Mouse (Mus musculus): ENCODE data around the gene Ftl1. TPM values are rescaled to one million over a fixed set of nuclear protein-coding genes. Genes with fewer than 3 reads are reported as not detected.

Gene Ftl1
- polyA plus RNA-seq, 1 experiment from 2014 or later = 3,328 TPM

GRCm38 (mm10) chr7:45446589-45446988 is 13.1 kb downstream of the Ftl1 start:
- H3K27ac ChIP-seq = no peak overlapping the region
- ATAC-seq (replicated peaks; ENCODE audit: insufficient number of reproducible peaks, insufficient read depth, low FRiP score, low read depth) = no peak

DNA sequence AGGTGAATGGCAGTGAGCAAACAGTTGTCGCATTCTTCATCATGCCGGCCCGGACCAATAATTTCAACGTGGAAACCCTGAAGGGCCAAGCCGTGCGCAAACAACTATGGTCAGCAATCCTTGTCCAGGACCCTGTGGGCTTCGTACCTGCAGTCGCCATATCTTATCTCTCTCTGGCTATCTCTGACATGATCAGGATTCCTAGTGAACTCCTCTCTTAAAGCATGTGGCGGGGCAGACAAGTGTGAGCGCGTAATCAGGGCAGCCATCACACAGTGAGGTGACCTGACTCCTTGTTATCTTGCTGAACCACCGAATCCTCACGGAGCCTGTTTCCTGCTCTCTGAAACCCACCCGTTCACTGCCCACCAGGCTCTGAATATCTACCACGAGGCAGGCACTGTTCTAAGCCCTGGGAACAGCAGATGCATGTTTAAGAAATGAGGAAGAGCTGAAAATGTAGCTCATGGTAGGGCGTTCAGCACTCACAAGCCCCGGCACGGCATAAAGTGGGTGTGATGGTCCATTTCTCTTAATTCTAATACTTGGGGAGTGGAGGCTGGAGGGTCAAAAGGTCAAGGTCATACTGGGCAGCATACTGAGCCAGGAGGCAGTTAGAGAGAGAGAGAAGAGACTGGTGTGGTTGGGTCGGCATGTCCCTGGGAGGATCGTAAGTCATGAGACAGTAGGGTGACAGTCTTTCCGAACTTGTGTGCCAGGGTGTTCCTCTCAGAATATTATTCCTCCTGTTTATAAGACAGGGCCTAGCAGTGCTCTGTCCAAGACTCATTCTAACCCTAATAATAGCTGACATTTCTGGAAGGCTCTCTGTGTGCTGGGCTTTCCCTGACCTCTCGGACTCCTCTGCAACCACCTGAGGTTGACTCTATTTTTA is 15.9 kb downstream of the Ftl1 start:
- no peak overlapping the region for H3K9ac ChIP-seq
- H3K9me3 ChIP-seq (replicated peaks) = no peaks in the 10 kb centered on the region
- no peaks in the 10 kb centered on the region for H3K27me3 ChIP-seq
- no peak overlapping the region for H3K27ac ChIP-seq
- no peak overlapping the region for H3K4me3 ChIP-seq
- peaks cover 79% of the 10 kb centered on the region for H3K36me3 ChIP-seq
- H3K4me2 ChIP-seq = no peak overlapping the region
- no peak for ATAC-seq (replicated peaks; ENCODE audit: insufficient number of reproducible peaks, insufficient read depth, low FRiP score, low read depth)
- 74% methylated on average over 22 of the region's 22 CpGs for WGBS
- H3K4me1 ChIP-seq (replicated peaks) = peaks cover 7% of the 10 kb centered on the region; the same call in 1 of the 2 replicates

More at GRCm38 (mm10) chr7:45446589-45446988, 13.1 kb downstream of the Ftl1 start:
- no peaks in the 10 kb centered on the region for H3K9me3 ChIP-seq (replicated peaks)
- H3K4me3 ChIP-seq = no peak overlapping the region
- peaks cover 70% of the 10 kb centered on the region for H3K36me3 ChIP-seq
- H3K4me1 ChIP-seq (replicated peaks) = peaks cover 7% of the 10 kb centered on the region; the same call in 1 of the 2 replicates
- no peak overlapping the region for H3K4me2 ChIP-seq
- no peaks in the 10 kb centered on the region for H3K27me3 ChIP-seq
- H3K9ac ChIP-seq = no peak overlapping the region

- Histone ChIP-seq H3K9ac (no peak within 1 kb of the TSS), H3K4me3 (no peak within 1 kb of the TSS; the same call in 1 of the 2 replicates), H3K4me2 (peak within 1 kb of the TSS; percentile 2; the same call in 1 of the 2 replicates), H3K27me3 (no peaks in the 10 kb centered on the region), H3K4me1 (replicated peaks) (peaks cover 42% of the 10 kb centered on the region), H3K9me3 (replicated peaks) (no peaks in the 10 kb centered on the region), H3K27ac (no peak within 1 kb of the TSS), H3K36me3 (peaks cover 31% of the 10 kb centered on the region)
- 30% methylated on average over 19 of the region's 19 CpGs for WGBS
- ATAC-seq (replicated peaks; ENCODE audit: insufficient number of reproducible peaks, insufficient read depth, low FRiP score, low read depth) = no peak
Observed at GRCm38 (mm10) chr7:45437521-45438276, 22.0 kb downstream of the Ftl1 start, which contains the start of gene Ruvbl2. Gene Ruvbl2 (minus strand): TSS chr7:45438096.

DNA sequence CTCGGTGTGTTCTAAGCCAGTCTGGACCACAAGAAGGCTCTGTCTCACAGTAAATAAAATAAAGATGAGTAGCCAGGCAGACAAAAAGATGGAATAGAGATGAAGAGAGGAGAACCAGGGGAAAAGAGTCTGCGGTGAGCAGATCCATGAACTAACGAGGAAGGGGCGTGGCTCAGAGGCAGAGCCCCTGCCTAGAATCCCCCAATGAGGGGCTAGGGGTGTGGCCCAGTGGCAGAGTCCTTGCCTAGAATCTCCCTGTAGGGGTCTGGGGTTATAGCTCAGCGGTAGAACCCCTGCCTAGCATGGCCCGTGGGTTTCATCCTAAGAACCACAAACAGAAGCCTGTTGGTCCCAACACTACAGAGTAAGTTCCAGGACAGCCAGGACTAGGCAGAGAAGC is 22.6 kb downstream of the Ftl1 start:
- H3K9ac ChIP-seq = no peak overlapping the region
- H3K9me3 ChIP-seq (replicated peaks) = no peaks in the 10 kb centered on the region
- H3K4me2 ChIP-seq = peak overlapping the region; percentile 2; the same call in 1 of the 2 replicates
- no peaks in the 10 kb centered on the region for H3K27me3 ChIP-seq
- WGBS = 40% methylated on average over 6 of the region's 6 CpGs
- H3K36me3 ChIP-seq = peaks cover 27% of the 10 kb centered on the region
- no peak overlapping the region for H3K27ac ChIP-seq
- H3K4me3 ChIP-seq = no peak overlapping the region
- peaks cover 44% of the 10 kb centered on the region for H3K4me1 ChIP-seq (replicated peaks)
- ATAC-seq (replicated peaks; ENCODE audit: insufficient number of reproducible peaks, insufficient read depth, low FRiP score, low read depth) = no peak

GRCm38 (mm10) chr7:45436444-45436843 is 23.2 kb downstream of the Ftl1 start:
- Histone ChIP-seq H3K36me3 (peaks cover 28% of the 10 kb centered on the region), H3K4me3 (peak overlapping the region; percentile 80; the same call in 1 of the 2 replicates), H3K9ac (peak overlapping the region; percentile 88), H3K27me3 (no peaks in the 10 kb centered on the region), H3K9me3 (replicated peaks) (no peaks in the 10 kb centered on the region), H3K4me2 (peak overlapping the region; percentile 94), H3K4me1 (replicated peaks) (peaks cover 44% of the 10 kb centered on the region), H3K27ac (no peak overlapping the region)
- 85% methylated on average over 5 of the region's 5 CpGs for WGBS
- no peak for ATAC-seq (replicated peaks; ENCODE audit: insufficient number of reproducible peaks, insufficient read depth, low FRiP score, low read depth)

GRCm38 (mm10) chr7:45435038-45435437 is 24.6 kb downstream of the Ftl1 start:
- peaks cover 44% of the 10 kb centered on the region for H3K4me1 ChIP-seq (replicated peaks)
- no peaks in the 10 kb centered on the region for H3K9me3 ChIP-seq (replicated peaks)
- peak overlapping the region; percentile 94 for H3K4me2 ChIP-seq
- ATAC-seq (replicated peaks; ENCODE audit: insufficient number of reproducible peaks, insufficient read depth, low FRiP score, low read depth) = 0 out of 2 replicates have a peak, but pooled peaks have one; percentile 0
- H3K36me3 ChIP-seq = peaks cover 25% of the 10 kb centered on the region
- H3K4me3 ChIP-seq = peak overlapping the region; percentile 80
- peak overlapping the region; percentile 88 for H3K9ac ChIP-seq
- 2% methylated on average over 16 of the region's 16 CpGs for WGBS
- peak overlapping the region; percentile 91 for H3K27ac ChIP-seq
- no peaks in the 10 kb centered on the region for H3K27me3 ChIP-seq

DNA sequence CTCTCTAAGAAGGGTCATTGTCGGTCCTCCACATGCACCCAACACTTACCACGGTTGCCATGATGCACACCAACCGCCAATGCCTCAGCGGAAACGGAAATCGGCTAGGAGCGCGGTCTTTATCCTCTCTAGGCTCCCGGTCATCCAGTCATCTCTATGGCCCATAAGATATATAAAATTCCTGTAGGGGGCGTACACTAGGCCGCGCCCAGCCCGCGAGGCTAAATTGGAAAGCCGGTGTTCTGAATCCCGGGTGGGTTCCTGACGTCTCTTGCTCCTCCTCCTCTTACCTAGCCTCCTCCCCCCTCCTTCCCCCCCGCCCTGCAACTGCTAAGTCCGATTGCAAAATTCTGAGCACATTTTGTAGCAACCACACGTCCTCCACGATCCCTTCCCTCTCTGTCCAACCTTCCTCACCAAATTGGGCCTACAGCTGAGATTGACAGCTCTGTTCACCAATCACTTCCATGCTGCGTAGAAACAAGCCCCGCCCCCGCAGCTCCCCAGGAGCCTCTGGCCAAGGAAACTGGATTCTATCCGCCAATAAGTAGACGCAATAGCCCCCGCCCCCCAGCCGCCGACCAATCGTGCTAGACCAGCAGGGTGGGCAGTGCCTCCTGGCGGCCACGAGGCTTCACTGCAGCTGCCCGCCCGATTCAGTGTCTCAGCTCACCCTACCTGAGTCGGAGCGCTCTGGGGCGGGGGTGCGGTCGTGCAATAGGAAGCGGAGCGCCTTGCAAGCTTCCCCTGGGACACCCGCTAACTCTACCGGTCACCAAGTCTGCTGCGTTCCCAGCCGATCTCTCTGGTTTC is 25.3 kb downstream of the Ftl1 start, which contains the start of gene Gys1:
Gys1 (plus strand) TSS at position 642 of the 813 bp plus-strand sequence.
- Histone ChIP-seq H3K27me3 (no peaks in the 10 kb centered on the region), H3K36me3 (peaks cover 23% of the 10 kb centered on the region), H3K4me3 (peak within 1 kb of the TSS; percentile 80), H3K9me3 (replicated peaks) (no peaks in the 10 kb centered on the region), H3K27ac (peak within 1 kb of the TSS; percentile 91), H3K4me2 (peak within 1 kb of the TSS; percentile 94), H3K4me1 (replicated peaks) (peaks cover 44% of the 10 kb centered on the region), H3K9ac (peak within 1 kb of the TSS; percentile 88)
- ATAC-seq (replicated peaks; ENCODE audit: insufficient number of reproducible peaks, insufficient read depth, low FRiP score, low read depth) = peak; percentile 96
- WGBS = under 1% methylated on average over 45 of the region's 45 CpGs

DNA sequence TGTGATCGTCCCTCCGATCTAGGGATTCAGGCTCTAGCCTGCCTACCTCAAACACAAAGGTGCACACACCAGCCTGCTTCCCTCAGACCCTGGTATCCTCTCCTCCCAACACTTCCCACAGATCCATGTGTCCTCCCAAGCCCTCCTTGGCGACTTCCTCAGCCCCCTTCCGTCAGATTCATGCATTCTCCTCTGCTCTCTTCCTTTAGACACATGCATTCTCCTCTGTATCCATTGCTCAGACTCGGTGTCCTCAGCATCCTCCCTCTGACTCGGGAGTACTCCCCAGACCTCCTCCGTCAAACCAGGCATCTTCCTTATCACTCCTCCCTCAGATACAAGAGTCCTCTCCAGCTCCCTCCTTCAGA is 25.9 kb downstream of the Ftl1 start:
- WGBS = 0% methylated on average over 7 of the region's 7 CpGs
- Histone ChIP-seq H3K4me3 (peak overlapping the region; percentile 80), H3K9ac (peak overlapping the region; percentile 81), H3K9me3 (replicated peaks) (no peaks in the 10 kb centered on the region), H3K4me2 (peak overlapping the region; percentile 94), H3K27me3 (no peaks in the 10 kb centered on the region), H3K27ac (peak overlapping the region; percentile 91), H3K36me3 (peaks cover 28% of the 10 kb centered on the region), H3K4me1 (replicated peaks) (peaks cover 44% of the 10 kb centered on the region)
- no peak for ATAC-seq (replicated peaks; ENCODE audit: insufficient number of reproducible peaks, insufficient read depth, low FRiP score, low read depth)

GRCm38 (mm10) chr7:45426556-45426955 is 33.1 kb downstream of the Ftl1 start:
- Histone ChIP-seq H3K9me3 (replicated peaks) (no peaks in the 10 kb centered on the region), H3K4me2 (no peak overlapping the region), H3K36me3 (peaks cover 86% of the 10 kb centered on the region), H3K27ac (no peak overlapping the region), H3K4me1 (replicated peaks) (no peaks in the 10 kb centered on the region), H3K4me3 (no peak overlapping the region), H3K27me3 (peaks cover under 1% of the 10 kb centered on the region; the same call in 1 of the 2 replicates), H3K9ac (no peak overlapping the region)
- no peak for ATAC-seq (replicated peaks; ENCODE audit: insufficient number of reproducible peaks, insufficient read depth, low FRiP score, low read depth)
- 85% methylated on average over 8 of the region's 8 CpGs for WGBS

DNA sequence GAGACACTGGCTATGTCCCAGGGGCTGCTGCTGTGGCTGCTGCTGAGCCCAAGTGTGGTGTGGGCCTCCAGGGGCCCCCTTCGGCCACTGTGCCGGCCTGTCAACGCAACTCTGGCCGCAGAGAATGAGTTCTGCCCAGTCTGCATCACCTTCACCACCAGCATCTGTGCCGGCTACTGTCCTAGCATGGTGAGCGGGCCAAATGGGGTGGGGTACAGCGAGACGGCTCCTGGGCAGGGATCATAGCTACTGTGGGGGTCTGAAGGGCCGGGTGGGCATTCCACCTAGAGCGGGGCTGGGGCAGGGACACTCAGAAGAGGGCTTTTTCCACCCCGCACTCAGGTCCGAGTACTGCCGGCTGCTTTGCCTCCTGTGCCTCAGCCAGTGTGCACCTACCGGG is 38.5 kb downstream of the Ftl1 start:
- Histone ChIP-seq H3K9me3 (replicated peaks) (no peaks in the 10 kb centered on the region), H3K4me1 (replicated peaks) (peaks cover 5% of the 10 kb centered on the region), H3K27ac (no peak overlapping the region), H3K9ac (no peak overlapping the region), H3K4me2 (no peak overlapping the region), H3K4me3 (no peak overlapping the region), H3K27me3 (peaks cover 50% of the 10 kb centered on the region), H3K36me3 (peaks cover 51% of the 10 kb centered on the region)
- WGBS = 86% methylated on average over 14 of the region's 14 CpGs
- no peak for ATAC-seq (replicated peaks; ENCODE audit: insufficient number of reproducible peaks, insufficient read depth, low FRiP score, low read depth)

DNA sequence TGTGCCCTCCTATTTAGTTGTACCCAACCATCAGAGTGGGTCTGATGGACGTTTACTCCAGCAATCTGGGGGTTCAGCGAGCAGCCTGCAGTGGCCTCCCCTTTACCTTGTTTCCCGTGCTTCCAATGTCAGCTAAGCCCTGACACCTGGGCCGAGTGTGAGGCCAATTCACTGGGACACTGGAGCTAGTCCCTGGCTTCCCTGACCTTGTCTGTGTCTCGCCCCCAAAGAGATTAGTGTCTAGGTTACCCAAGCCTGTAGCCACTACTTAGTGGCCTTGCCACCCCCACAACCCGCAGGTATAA is 39.1 kb downstream of the Ftl1 start, which contains the start of gene Lhb:
Lhb (plus strand) TSS at position 206 of the 305 bp plus-strand sequence.
- peaks cover 56% of the 10 kb centered on the region for H3K27me3 ChIP-seq
- H3K9me3 ChIP-seq (replicated peaks) = no peaks in the 10 kb centered on the region
- H3K27ac ChIP-seq = no peak within 1 kb of the TSS
- peaks cover 8% of the 10 kb centered on the region for H3K4me1 ChIP-seq (replicated peaks)
- peaks cover 48% of the 10 kb centered on the region for H3K36me3 ChIP-seq
- ATAC-seq (replicated peaks; ENCODE audit: insufficient number of reproducible peaks, insufficient read depth, low FRiP score, low read depth) = no peak
- WGBS = 61% methylated on average over 6 of the region's 6 CpGs
- H3K4me2 ChIP-seq = no peak within 1 kb of the TSS
- H3K9ac ChIP-seq = no peak within 1 kb of the TSS
- H3K4me3 ChIP-seq = no peak within 1 kb of the TSS

Data from heart, embryonic 15.5 days (tissue).